Mouse (Mus musculus) urinary bladder, adult 2 months (tissue): Measurements from ENCODE around the gene Olfr995. TPM values are rescaled to one million over a fixed set of nuclear protein-coding genes. Genes with fewer than 3 reads are reported as not detected.

ENCODE experiments used
- DNase-seq: peaks from one replicate; pipeline ENCODE4 v3.0.0; 2022; ENCODE audit warnings: low spot score
- polyA plus RNA-seq: library from polyadenylated mRNA; depleted of rRNA; stranded (reverse); fragments of >200 nt; gene quantifications from 2 replicates; pipeline ENCODE4 v1.2.3, GENCODE M21; 2012; rRNA removed

Olfr995 gene
- polyA plus RNA-seq = not detected in 2 replicates

DNA sequence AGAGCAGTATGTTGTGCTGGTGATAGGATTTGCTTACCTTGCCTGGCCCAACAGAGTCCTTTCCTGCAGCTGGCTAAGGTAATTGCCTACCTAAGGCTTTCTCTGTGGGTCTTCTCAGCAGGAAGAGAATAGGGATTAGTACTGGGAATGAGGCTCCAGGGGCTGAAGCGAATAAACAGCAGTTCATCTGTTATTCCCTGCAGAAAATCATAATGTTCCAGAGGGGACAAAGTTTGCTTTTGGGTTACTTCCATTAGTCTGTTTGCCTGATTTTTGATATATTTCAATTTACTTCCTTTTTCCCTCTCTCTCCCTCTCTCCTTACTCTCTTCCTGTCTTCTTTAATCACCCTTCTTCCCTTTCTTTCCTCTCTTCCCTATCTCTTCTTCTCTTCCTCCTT is at the start of gene Olfr995:
TSS of gene Olfr995 (minus strand) at position 101 of the 400 bp plus-strand sequence.
- DNase-seq = no peak

DNA sequence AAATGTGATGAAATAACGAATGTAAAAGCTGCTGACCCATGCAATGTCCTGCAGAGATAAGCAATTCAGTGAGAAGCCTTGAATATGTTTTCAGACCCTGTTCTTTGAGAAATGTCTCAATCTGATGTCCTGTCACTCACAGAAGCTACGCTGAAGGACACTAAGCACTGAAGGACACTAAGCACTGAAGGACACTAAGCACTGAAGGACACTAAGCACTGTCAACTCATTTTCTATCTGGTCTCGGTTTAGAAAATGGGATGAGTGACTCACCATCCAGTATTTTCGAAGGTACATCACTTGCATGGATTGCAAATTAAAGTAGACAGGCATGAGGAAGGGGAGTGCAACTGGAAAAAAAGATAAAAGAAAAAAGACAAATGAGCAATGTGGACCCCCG is 47.0 kb upstream of the Olfr995 start:
- no peak for DNase-seq

DNA sequence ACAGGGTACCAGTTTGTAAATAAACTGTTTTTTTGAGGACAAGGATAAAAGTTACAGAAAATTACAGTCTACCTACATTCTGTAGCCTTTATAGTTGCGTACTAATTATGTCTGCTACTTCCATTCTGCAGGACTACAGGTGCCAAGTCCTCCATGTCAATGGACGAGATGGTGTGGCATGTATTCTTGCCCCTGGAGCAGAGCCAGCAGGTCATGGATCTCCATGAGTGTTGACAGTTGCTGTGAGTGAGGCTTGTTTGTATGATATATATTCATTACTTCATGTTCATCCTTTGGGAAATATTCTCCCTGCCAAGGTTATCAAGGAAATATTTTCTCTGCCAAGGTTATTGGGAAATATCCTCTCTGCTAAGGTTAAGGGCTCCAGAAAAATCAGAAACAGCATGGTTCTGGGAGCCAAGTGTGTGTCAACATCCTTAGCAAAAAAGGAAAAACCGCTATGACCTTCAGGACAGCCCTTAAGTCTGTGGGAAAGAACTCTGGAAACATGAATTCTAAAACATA is 23.4 kb upstream of the Olfr995 start:
- DNase-seq = no peak

DNA sequence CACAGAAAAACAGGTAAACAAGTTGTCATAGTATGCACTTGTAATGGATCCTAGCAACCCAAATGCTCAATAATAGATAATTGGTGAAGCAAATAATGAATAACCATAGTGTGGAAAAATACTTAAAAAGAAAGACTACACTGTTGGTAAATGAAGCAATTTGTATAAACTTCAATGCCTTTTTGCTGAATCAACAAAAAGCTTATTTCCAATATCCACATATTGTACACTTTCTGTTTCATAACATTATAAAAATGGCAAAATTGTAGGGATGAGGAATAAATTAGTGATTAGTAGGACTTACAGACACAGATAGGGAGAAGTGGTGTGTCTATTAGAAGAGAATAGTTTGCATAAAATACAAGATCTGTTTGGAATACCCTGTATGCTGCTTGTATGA is 893 bp downstream of the Olfr995 start:
- DNase-seq = no peak

DNA sequence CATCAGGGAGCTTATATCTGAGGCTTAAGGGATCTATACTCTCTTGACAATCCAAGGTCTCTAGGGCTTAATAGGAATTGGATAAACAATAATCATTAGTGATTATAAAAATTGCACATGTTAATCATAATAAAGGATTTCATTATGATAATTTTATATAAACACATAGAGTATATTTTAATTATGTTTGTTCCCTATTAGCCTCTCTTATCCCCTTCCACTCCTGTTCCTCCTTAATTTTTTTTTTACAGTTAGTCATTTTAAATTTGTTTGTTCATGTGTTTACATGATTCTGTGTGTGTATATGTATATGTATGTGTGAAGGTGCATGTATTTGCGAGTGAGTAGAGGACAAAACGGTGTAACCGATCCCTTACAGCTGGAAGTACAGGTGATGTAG is 7.1 kb downstream of the Olfr995 start, which contains the start of gene Olfr994:
TSS of gene Olfr994 (minus strand) at position 101 of the 400 bp plus-strand sequence.
- no peak for DNase-seq

DNA sequence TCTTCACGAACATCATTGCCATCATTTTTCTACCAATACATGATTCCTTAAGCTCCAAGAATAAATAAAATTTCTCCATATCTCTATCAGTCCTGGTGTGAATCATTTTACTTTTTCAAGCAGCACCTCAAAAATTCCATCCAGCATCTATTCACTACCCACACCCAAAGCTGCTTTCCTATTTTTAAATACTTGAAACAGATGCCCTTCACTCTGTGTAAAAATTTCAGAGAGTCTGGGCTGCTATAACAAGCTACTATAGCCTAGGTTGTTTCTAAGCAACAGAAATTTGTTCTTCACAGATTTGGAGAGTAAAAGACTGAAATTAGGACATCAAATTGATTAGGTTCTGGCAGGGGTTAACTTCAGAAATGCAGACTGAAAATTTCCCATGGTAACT is 17.5 kb downstream of the Olfr995 start:
- DNase-seq = no peak

DNA sequence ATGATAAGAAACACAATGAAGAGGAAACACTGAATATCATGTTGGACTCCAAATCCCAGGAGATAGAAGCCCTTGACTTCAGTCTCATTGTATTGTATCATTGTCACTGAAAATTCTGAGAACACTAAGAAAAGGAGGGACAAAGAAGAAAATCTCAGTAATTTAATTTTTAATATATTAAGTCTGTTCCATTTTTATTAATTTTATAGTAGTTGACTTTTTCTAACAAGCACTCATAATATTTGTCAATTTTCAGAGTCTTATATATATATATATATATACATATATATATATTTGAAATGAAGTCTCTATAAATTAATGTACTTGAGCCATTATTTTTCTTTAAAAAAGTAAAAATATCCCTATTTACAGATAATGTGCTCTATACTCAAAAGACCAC is 28.7 kb downstream of the Olfr995 start, which contains the start of gene Olfr993:
TSS of gene Olfr993 (minus strand) at position 101 of the 400 bp plus-strand sequence.
- no peak for DNase-seq

DNA sequence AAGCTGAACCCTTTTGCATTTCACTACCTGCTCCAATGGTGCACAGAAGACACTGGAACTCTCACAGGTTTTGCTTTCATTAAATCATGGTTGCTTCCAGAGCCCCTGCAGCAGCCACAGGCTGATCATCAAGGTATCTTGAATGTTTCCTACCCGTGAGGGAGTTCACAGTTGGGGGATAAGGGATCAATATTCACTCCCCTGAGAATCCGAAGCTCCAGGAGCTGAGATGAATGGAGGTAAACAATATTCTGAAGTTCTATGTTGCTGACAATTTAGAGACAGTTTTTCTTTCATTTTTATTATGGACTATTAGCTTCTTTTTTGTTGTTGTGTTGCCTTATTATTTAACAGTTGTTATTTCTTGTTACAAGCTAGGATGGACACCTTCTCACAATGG is 34.1 kb downstream of the Olfr995 start, which contains the start of gene Olfr992:
TSS of gene Olfr992 (minus strand) at position 101 of the 400 bp plus-strand sequence.
- DNase-seq = no peak

Other genes starting within 250 kb of the Olfr995 start
- 4.3 and 5.1 TPM in 2 replicates for gene Lrrc55, start 246.4 kb downstream of the Olfr995 start, polyA plus RNA-seq
- gene Olfr987, start 104.3 kb downstream of the Olfr995 start, polyA plus RNA-seq = not detected in 2 replicates
- gene Olfr988, start 80.4 kb downstream of the Olfr995 start, polyA plus RNA-seq = not detected in 2 replicates
- gene Olfr992, start 34.2 kb downstream of the Olfr995 start, polyA plus RNA-seq = not detected in 2 replicates
- not detected in 2 replicates for gene Olfr993, start 28.8 kb downstream of the Olfr995 start, polyA plus RNA-seq
- not detected in 2 replicates for gene Olfr994, start 7.2 kb downstream of the Olfr995 start, polyA plus RNA-seq
- gene 4833423E24Rik, start 75.4 kb upstream of the Olfr995 start, polyA plus RNA-seq = 0.03 and 0.10 TPM in 2 replicates
- not detected in 2 replicates for gene Olfr996, start 135.6 kb upstream of the Olfr995 start, polyA plus RNA-seq
- gene Olfr998, start 145.3 kb upstream of the Olfr995 start, polyA plus RNA-seq = not detected in 2 replicates
- not detected in 2 replicates for gene Olfr1000, start 168.3 kb upstream of the Olfr995 start, polyA plus RNA-seq
- gene Olfr1002, start 207.1 kb upstream of the Olfr995 start, polyA plus RNA-seq = not detected in 2 replicates
- not detected in 2 replicates for gene Olfr154, start 220.8 kb upstream of the Olfr995 start, polyA plus RNA-seq
- not detected in 2 replicates for gene Olfr1006, start 235.1 kb upstream of the Olfr995 start, polyA plus RNA-seq
- not detected in 2 replicates for gene Olfr1008, start 245.8 kb upstream of the Olfr995 start, polyA plus RNA-seq